Mouse (Mus musculus): ENCODE data around the gene Tnfsf11. TPM values are rescaled to one million over a fixed set of nuclear protein-coding genes. Genes with fewer than 3 reads are reported as not detected.

The Tnfsf11 gene
- polyA plus RNA-seq, 1 experiment from 2014 or later: 0.32 TPM

DNA sequence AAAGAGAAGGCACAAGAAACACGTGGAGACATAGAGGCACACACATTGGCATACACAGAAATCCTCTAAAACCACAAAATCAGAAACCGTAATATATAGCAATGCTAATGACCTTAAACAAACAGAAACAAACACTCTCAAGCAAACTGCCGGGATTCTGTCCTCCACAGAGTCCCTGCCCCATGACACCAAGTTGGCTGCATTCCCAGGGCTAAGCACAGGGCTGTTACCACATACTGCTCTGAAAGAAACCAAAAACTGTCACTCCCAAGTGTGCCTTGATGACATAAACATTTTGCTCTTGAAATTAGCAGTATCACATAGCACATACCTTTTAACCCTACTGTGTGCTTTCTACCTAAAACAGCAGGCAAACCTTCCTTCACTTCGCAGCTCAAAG lies 71.7 kb downstream of the Tnfsf11 start:
- 55% methylated on average over 4 of the region's 4 CpGs for WGBS
- H3K27ac ChIP-seq: no peak overlapping the region
- no peaks in the 10 kb centered on the region for H3K9me3 ChIP-seq (replicated peaks)
- H3K36me3 ChIP-seq: no peaks in the 10 kb centered on the region
- no peak overlapping the region for H3K9ac ChIP-seq
- H3K27me3 ChIP-seq: no peaks in the 10 kb centered on the region
- H3K4me1 ChIP-seq: peaks cover 7% of the 10 kb centered on the region; the same call in 1 of the 2 replicates
- 0 out of 2 replicates have a peak, but pooled peaks have one; percentile 43 for ATAC-seq (replicated peaks; ENCODE audit: low FRiP score)
- no peak overlapping the region for H3K4me2 ChIP-seq
- H3K4me3 ChIP-seq (replicated peaks): no peak overlapping the region

- Histone ChIP-seq H3K27ac (no peak overlapping the region), H3K36me3 (no peaks in the 10 kb centered on the region), H3K9ac (no peak overlapping the region), H3K4me3 (replicated peaks) (no peak overlapping the region), H3K27me3 (no peaks in the 10 kb centered on the region), H3K4me1 (peaks cover 7% of the 10 kb centered on the region; the same call in 1 of the 2 replicates), H3K4me2 (no peak overlapping the region), H3K9me3 (replicated peaks) (no peaks in the 10 kb centered on the region)
- ATAC-seq (replicated peaks; ENCODE audit: low FRiP score): no peak
- WGBS: 15% methylated on average over 3 of the region's 3 CpGs
These were observed 72.5 kb downstream of the Tnfsf11 start for GRCm38 (mm10) chr14:78235296-78235695.

GRCm38 (mm10) chr14:78229012-78229411 lies 78.8 kb downstream of the Tnfsf11 start:
- H3K4me1 ChIP-seq: no peaks in the 10 kb centered on the region
- H3K9me3 ChIP-seq (replicated peaks): no peaks in the 10 kb centered on the region
- H3K27me3 ChIP-seq: no peaks in the 10 kb centered on the region
- no peak overlapping the region for H3K9ac ChIP-seq
- 66% methylated on average over 4 of the region's 4 CpGs for WGBS
- H3K4me3 ChIP-seq (replicated peaks): no peak overlapping the region
- no peak overlapping the region for H3K4me2 ChIP-seq
- no peak for ATAC-seq (replicated peaks; ENCODE audit: low FRiP score)
- no peak overlapping the region for H3K27ac ChIP-seq
- H3K36me3 ChIP-seq: no peaks in the 10 kb centered on the region

Small RNA genes within 50 kb of the gene (microRNA-seq; reads per million reads assigned to microRNA genes)
- not detected for gene Gm23652

Other genes with a start within 250 kb of the Tnfsf11 start
- not detected in 2 replicates for gene Fam216b, start 219.0 kb downstream of the Tnfsf11 start, polyA plus RNA-seq (2015; fragmentation: Nextera tagmentation; extraction: Ambion mirVana)
- gene Akap11, start 228.8 kb upstream of the Tnfsf11 start, polyA plus RNA-seq (2015; fragmentation: Nextera tagmentation; extraction: Ambion mirVana): 20.0 and 20.2 TPM in 2 replicates

All from kidney, embryonic 15.5 days (tissue).